Mouse (Mus musculus): ENCODE data around the gene Apod.
A peak's percentile ranks its signal among the peaks of the same experiment; 100 is the strongest.

The Apod gene

DNA sequence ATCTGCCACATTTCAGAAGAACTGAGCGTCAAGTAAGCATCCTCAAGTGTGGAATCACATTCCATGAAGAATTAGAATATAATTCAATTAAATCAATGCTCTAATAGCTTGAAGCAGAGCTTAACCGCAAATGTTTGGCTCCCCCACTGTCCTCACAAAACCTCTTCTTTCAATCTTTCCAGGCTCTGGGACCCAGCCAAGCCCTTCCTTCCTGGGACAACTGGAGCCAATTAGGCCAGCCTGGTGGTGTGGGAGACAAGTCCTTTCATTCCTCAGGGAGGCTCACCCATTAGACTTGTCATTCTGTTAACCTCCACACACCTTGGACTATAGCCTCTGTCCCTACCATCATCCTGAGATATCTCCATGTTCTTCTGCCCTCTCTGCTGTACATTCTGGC lies 32.6 kb downstream of the Apod start:
- no peak for DNase-seq (ENCODE audit: low read depth)

DNA sequence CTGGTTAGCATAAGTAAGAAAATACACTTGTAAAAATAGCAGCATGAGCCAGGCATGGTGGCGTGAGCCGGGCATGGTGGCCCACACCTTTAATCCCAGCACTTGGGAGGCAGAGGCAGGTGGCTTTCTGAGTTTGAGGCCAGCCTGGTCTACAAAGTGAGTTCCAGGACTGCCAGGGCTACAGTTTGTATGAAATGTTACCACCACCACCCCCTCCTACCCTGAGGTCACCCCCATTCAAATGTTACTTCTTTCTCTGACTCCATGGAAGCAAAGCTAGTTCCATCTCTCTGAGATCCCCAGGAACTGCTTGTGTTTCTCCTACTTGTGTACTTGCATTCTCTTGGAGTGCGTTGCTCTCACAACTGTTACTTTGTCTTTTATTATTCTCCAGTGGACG lies 34.4 kb downstream of the Apod start:
- no peak for DNase-seq (ENCODE audit: low read depth)

DNA sequence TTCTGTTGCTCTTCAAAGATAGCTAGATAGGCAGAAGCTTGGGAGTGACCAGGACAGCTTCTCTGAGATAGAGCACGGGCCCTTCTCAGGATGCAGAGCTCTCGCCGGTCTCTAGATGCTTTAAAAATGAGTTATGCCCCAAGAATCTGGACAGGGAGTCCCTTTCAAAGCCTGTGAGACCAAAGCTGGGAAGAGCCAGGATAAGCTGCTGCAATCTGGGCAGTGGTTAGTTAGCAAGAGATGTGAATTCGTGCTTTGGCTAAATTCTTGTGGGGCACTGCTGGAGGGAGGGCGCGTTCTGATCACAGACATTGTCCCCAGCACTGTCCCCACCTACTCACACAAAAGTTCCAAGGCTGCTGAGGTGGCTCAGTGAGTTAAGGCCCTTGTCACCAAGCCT lies 36.0 kb downstream of the Apod start:
- DNase-seq (ENCODE audit: low read depth): no peak

DNA sequence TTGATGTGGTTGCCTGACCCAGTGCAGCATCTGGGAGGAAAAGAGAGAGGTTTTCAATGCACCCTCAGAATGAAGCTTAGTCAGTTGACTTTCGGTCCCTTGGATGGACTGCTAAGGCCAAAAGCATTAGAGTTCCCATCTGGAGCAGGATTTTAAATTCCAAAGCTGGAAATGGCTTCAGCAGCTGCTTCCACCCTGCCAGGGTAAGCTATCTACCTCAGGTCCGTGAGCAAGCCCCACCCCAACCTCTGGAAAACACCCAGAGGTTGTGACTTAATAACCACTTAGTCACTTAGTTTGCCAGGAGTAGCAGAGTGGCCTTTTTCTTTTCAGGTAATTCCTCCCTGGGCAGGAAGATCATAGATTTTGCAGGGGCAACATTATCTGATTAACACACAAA lies 36.5 kb downstream of the Apod start:
- no peak for DNase-seq (ENCODE audit: low read depth)

DNA sequence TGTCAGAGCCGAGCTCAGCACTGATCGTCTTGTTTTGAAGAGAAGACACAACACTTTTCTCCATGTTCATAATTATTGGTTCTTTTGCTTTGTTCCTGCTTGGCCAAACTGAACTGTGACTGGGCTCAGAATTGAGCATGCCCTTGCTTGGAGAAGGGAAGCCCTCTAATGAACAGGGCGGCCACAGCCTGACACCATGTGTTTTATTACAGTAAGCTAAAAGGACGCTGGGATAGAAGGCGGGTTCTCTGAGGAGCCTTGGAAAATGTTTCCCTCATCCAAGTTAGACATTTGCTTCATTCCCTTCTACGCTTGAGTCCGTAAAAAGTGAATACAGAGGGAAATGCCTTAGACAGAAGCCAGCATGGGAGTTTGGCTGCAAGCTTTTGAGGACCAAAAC lies 37.6 kb downstream of the Apod start:
- no peak for DNase-seq (ENCODE audit: low read depth)

DNA sequence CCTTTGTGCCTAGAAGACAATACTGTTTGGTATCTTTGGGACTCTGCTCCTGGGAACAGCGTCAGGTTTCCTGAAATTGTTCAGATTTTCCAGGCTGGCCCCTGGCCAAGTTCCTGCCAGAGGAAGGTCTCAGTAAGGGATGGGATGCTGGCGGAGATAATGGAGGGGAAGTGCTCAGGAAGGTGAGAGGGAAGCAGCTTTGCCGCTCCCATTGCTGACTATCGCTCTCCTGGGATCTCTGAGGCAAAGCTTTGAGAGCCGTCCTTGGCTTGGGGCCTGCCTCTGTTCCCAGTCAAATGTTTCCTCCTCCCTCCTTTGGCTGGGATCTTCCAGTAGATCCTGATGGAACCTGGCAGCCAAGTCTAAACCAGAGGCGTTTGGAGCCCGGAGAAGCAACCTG lies 38.1 kb downstream of the Apod start:
- no peak for DNase-seq (ENCODE audit: low read depth)

DNA sequence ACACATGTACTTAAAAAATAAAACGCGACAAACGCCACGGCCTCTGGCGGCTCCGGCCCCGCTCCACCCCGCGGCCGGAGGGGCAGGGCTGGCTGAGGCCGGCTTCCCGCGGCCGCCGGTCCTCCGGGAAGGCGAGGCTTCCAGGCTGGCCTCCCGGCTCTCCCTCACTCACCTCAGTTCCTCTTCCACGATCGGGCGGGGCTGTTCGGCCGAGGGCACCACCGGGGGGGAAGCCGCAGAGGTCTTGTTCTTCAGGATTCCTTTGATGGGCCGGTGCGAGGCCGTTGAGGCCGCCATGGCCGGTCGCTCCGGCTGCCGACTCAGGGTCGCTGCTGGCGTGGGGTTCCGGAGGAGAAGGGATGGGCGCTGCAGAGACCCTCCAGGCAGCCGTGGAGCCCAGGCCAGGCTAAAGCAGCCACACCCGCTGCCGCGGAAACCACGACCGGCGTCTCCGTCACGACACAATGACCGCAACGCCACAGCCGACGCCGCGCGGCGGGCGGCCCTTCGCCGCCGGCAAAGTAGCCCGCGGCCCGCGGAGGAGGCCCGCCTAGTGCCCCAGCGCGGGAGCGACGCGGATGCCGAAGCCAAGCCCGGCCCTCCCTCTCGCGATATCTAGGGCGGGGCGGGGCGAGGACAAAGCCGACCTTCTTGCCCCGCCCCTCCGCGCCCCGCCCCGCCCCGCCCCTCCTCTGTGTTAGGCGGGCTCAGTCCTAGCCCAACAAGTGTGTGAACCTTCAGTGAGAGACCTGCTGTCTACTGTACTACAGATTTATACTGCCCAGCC lies 39.7 kb downstream of the Apod start, which contains the start of gene Ppp1r2:
Gene Ppp1r2 (minus strand): TSS at position 604 of the 787 bp plus-strand sequence.
- DNase-seq (ENCODE audit: low read depth): peak; percentile 92

DNA sequence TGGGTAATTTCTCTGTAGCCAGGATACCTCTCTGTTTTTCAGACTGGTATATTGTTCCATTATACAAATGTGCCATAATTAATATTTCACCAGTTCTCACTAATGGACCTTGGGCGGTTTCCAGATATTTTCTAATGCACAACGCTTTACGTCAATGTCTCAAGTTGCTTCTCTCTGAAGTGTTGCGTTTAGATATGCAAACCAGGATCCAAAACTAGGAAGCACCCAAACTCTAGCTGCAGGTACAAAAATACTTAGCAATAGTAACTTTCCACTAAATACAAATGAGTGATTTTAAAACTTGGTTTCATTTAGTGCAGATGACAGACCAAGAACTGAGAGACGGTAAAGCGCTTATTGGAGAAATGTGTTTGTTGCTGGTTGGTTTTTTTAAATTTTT lies 40.5 kb downstream of the Apod start:
- no peak for DNase-seq (ENCODE audit: low read depth)

DNA sequence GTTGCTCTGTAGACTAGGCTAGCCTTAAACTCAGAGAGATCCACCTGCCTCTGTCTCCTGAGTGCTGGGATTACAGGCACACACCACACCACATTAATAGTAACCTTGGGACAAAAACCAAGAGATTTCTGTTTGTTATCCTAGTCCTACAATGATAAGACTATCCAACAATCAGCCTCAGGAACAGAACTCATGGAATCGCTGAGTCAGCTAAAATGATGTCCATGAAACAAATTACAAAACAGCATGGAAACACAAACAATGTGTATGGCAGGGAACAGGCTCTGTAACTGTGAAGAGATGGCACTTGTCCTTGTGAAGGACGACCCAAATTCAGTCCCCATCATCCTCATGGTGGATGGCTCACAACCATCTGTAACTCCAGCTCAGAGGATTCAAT lies 47.9 kb downstream of the Apod start:
- DNase-seq (ENCODE audit: low read depth): no peak

DNA sequence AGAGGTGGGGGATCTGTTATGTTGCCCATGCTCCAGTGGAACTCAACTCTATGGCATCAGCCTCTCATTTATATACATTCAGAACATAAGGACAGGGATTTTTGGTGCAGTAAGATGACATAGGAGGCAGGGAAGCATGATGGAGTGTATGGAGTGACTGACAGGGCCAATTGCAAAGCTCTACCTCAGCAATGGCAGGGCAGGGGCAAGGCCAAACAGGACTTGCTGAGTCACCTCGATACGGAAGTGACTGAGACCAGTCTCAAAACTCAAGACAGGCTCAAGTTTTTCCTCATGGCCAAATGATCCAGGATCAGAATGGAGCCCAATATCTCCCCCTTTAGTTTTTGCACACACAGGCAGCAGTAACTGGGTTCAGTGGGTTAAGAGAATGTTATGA lies 58.5 kb downstream of the Apod start:
- no peak for DNase-seq (ENCODE audit: low read depth)

DNA sequence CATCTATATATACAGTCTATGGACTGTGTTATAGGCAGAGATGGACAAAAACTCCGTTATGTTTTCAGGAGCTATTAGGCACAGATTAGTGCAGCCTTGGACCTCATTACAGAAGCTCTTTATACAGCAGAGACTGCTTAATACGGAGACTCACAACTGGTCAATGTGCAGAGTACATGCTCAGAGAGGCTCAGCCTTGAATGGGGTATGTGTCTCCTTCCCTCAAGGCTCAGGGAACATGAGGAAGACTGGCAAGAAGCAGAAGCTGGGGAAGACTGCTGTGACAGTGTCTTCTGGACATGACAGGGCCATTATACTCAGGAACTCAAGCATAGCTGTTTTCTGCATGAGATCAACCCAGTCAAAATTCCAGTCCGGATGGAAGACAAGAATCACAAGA lies 58.9 kb downstream of the Apod start:
- DNase-seq (ENCODE audit: low read depth): no peak

DNA sequence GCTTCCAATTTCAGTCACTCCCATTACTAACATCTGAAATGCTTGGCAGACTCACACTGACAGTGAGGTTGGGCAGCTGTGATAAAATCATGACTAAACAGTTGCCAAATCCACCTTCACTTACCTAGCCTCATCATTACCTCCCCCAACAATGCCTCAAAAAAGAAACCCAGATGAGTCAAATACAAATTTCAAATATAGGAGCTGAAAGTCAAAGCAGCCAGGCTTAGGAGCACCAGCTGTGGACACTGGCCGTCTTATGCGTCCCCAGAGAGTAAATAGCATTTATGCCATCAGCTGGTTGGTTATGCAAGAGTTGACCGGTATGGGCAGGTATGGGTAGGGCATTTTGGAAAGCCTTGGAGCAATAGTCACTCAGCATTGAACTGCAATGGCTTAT lies 65.2 kb downstream of the Apod start:
- no peak for DNase-seq (ENCODE audit: low read depth)

DNA sequence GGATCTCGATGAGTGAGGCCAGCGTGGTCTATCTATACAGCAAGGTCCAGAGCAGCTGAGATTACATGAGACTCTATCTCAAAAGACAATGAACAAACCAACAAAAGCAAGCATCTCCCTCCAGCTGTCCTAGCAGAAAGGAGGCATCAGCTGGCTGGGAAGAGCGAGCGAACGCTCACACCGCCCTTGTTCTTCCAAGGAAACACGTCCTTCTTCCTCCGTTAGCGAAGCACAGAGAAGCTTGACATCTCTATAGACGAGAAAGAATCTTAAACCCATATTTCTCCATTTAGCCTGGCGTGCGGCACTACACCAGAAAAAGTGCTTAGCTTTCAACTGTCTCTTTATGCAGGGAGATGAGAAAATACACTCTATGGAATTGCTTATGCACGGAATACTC lies 65.9 kb downstream of the Apod start:
- DNase-seq (ENCODE audit: low read depth): no peak

DNA sequence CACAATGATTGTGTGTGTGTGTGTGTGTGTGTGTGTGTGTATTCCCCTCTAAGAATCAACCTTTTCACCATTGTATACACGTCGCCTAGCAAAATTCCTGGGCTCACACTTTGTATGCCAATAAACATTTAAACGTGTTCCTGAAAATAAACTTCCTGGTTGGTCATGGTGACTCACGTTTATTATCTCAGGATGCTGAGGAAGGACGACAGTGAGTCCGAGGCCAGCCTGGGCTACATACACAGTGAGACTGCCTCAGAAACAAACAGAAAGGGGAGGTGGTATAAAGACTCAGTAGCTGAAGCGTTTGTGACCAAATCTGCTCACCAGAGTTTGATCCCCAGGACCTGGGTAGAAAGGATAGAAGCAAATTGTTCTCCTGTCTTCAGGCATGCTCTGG lies 67.2 kb downstream of the Apod start:
- DNase-seq (ENCODE audit: low read depth): no peak
